Mouse (Mus musculus): ENCODE measurements around the gene Prickle2.

Prickle2 gene

GRCm38 (mm10) chr6:92589381-92590065, 116.4 kb downstream of the Prickle2 start:
- peak; percentile 89 for DNase-seq (ENCODE audit: low read depth, low spot score)

- DNase-seq (ENCODE audit: low read depth, low spot score): no peak
These were observed 121.9 kb downstream of the Prickle2 start for GRCm38 (mm10) chr6:92584026-92584425.

- DNase-seq (ENCODE audit: low read depth, low spot score): no peak
These were observed 130.7 kb downstream of the Prickle2 start for GRCm38 (mm10) chr6:92575227-92575626.

- DNase-seq (ENCODE audit: low read depth, low spot score): no peak
These were observed 133.8 kb downstream of the Prickle2 start for GRCm38 (mm10) chr6:92572139-92572538.

GRCm38 (mm10) chr6:92570090-92570489, 135.9 kb downstream of the Prickle2 start:
- DNase-seq (ENCODE audit: low read depth, low spot score): no peak

GRCm38 (mm10) chr6:92569283-92569682, 136.7 kb downstream of the Prickle2 start:
- peak; percentile 58 for DNase-seq (ENCODE audit: low read depth, low spot score)

GRCm38 (mm10) chr6:92559261-92559660, 146.7 kb downstream of the Prickle2 start:
- DNase-seq (ENCODE audit: low read depth, low spot score): no peak

GRCm38 (mm10) chr6:92555675-92556074, 150.3 kb downstream of the Prickle2 start:
- no peak for DNase-seq (ENCODE audit: low read depth, low spot score)

GRCm38 (mm10) chr6:92553086-92553485, 152.9 kb downstream of the Prickle2 start:
- DNase-seq (ENCODE audit: low read depth, low spot score): no peak

- no peak for DNase-seq (ENCODE audit: low read depth, low spot score)
These were observed 156.7 kb downstream of the Prickle2 start for GRCm38 (mm10) chr6:92549246-92549645.

GRCm38 (mm10) chr6:92545204-92545603, 160.8 kb downstream of the Prickle2 start:
- no peak for DNase-seq (ENCODE audit: low read depth, low spot score)

GRCm38 (mm10) chr6:92543825-92544224, 162.1 kb downstream of the Prickle2 start:
- no peak for DNase-seq (ENCODE audit: low read depth, low spot score)

GRCm38 (mm10) chr6:92542402-92543101, 163.4 kb downstream of the Prickle2 start:
- no peak for DNase-seq (ENCODE audit: low read depth, low spot score)

- peak; percentile 86 for DNase-seq (ENCODE audit: low read depth, low spot score)
These were observed 171.5 kb downstream of the Prickle2 start for GRCm38 (mm10) chr6:92534226-92535031.

GRCm38 (mm10) chr6:92533306-92534063, 172.5 kb downstream of the Prickle2 start:
- no peak for DNase-seq (ENCODE audit: low read depth, low spot score)

- DNase-seq (ENCODE audit: low read depth, low spot score): no peak
These were observed 173.1 kb downstream of the Prickle2 start for GRCm38 (mm10) chr6:92532896-92533295.

- no peak for DNase-seq (ENCODE audit: low read depth, low spot score)
These were observed 173.6 kb downstream of the Prickle2 start for GRCm38 (mm10) chr6:92532331-92532730.

GRCm38 (mm10) chr6:92526212-92526611, 179.7 kb downstream of the Prickle2 start:
- no peak for DNase-seq (ENCODE audit: low read depth, low spot score)

GRCm38 (mm10) chr6:92525646-92526045, 180.3 kb downstream of the Prickle2 start:
- no peak for DNase-seq (ENCODE audit: low read depth, low spot score)

- DNase-seq (ENCODE audit: low read depth, low spot score): peak; percentile 91
These were observed 184.4 kb downstream of the Prickle2 start for GRCm38 (mm10) chr6:92521526-92522075.
